Mouse (Mus musculus) liver, embryonic 14.5 days (tissue): ENCODE data around the gene Prdm16.
A peak's percentile ranks its signal among the peaks of the same experiment; 100 is the strongest.

Experiments
- CTCF ChIP-seq: IDR thresholded peaks from 2 replicates; pipeline ENCODE4 v1.5.1; 2016; ENCODE audit warnings: antibody characterized with exemption, low read depth, control low read depth
- EP300 ChIP-seq: IDR thresholded peaks from 2 replicates; pipeline ENCODE4 v1.6.1; 2016; ENCODE audit warnings: antibody characterized with exemption, low read depth

GRCm38 (mm10) chr4:154393196-154394122 is 243.2 kb downstream of the Prdm16 start:
- TF ChIP-seq CTCF, result peak; percentile 75
- no peak for TF ChIP-seq EP300
